ENCODE assay signal across 8 mouse cellular contexts in the genomic region with DNA sequence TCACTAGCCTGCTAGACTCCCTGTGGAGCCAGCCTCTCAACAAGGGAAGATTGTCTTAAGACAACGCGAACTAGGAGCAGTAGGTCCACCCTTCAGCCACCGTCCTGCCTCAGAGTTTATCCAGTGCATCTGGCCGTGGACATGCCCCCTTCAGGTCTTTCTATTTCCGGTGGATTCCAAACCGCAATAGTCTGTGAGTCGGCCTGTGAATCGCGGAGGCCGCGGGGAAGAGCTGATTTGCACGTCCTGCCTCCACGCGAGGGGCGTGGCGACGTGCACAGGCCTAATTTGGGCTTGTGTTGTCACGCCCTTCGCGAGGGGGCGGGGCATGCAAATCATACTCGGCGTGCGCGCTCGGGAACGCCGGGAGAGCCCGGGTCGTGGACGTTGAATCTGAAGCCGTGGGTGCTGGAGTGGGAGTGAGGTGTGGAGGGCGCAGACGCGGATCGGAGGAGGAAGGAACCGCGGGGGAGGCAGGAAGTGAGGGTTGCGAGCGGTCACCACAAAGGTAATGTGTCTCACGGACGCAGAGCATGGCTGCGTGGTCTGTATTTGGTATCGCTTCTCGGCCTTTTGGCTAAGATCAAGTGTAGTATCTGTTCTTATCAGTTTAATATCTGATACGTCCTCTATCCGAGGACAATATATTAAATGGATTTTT. TPM values are rescaled to one million over a fixed set of nuclear protein-coding genes. Genes with fewer than 3 reads are reported as not detected.
DNase-seq lines count a peak whose midpoint lies in the region; ATAC-seq and TF ChIP-seq lines count a peak whose summit lies in the region.

No protein-coding gene starts in this region.

- ATAC-seq in heart, embryonic 13.5 days (ENCODE audit: extremely low read depth, insufficient number of reproducible peaks, low FRiP score, low TSS enrichment), result peak; percentile 95
- ATAC-seq in liver, embryonic 12.5 days, result peak; percentile 89
- peak; percentile 94 for ATAC-seq in stomach, embryonic 15.5 days (ENCODE audit: insufficient read depth, low FRiP score, low read depth)

- no peak for TF ChIP-seq CTCF in C2C12 (IDR thresholded peaks at IDR 0.05; ENCODE audit: control insufficient read depth, insufficient read depth, insufficient read length)
- TF ChIP-seq CTCF in brain, embryonic 14.5 days (IDR thresholded peaks at IDR 0.05; ENCODE audit: borderline replicate concordance, extremely low read depth, insufficient read depth, insufficient read length), result no peak

- H3K9me3 ChIP-seq in erythroblast, embryonic 14.5 days (ENCODE audit: control insufficient read depth, low read length), result no peaks in the 10 kb centered on the region
- H3K9me3 ChIP-seq in heart, embryonic 13.5 days, result no peaks in the 10 kb centered on the region
- no peaks in the 10 kb centered on the region for H3K9me3 ChIP-seq in liver, embryonic 12.5 days (replicated peaks)
- no peaks in the 10 kb centered on the region for H3K9me3 ChIP-seq in stomach, embryonic 15.5 days

- H3K79me2 ChIP-seq in C2C12 (ENCODE audit: control insufficient read depth, insufficient read depth), result no peaks in the 10 kb centered on the region

- peak; percentile 98 for DNase-seq in brain, embryonic 14.5 days (ENCODE audit: low read depth)
- DNase-seq in kidney, postnatal 10 days, result peak; percentile 98
- DNase-seq in natural killer cell, adult 2 months (ENCODE audit: low spot score in 2 of 2), result peak; percentile 96 to 97

- peak overlapping the region; percentile 31 for H3K4me3 ChIP-seq in C2C12 (ENCODE audit: insufficient read depth, poor library complexity, severe bottlenecking)
- H3K4me3 ChIP-seq in erythroblast, embryonic 14.5 days (replicated peaks), result peak overlapping the region; percentile 63
- H3K4me3 ChIP-seq in heart, embryonic 13.5 days, result peak overlapping the region; percentile 55
- H3K4me3 ChIP-seq in liver, embryonic 12.5 days, result peak overlapping the region; percentile 48
- H3K4me3 ChIP-seq in stomach, embryonic 15.5 days (replicated peaks), result peak overlapping the region; percentile 48

- H3K27me3 ChIP-seq in C2C12 (ENCODE audit: control insufficient read depth, insufficient read depth, insufficient read length), result no peaks in the 10 kb centered on the region
- H3K27me3 ChIP-seq in erythroblast, embryonic 14.5 days (ENCODE audit: control insufficient read depth), result no peaks in the 10 kb centered on the region
- no peaks in the 10 kb centered on the region for H3K27me3 ChIP-seq in heart, embryonic 13.5 days (replicated peaks)
- H3K27me3 ChIP-seq in liver, embryonic 12.5 days (replicated peaks), result no peaks in the 10 kb centered on the region
- no peaks in the 10 kb centered on the region for H3K27me3 ChIP-seq in stomach, embryonic 15.5 days (replicated peaks)

- no peaks in the 10 kb centered on the region for H3K36me3 ChIP-seq in C2C12 (ENCODE audit: control insufficient read depth, insufficient read depth)
- H3K36me3 ChIP-seq in erythroblast, embryonic 14.5 days (ENCODE audit: control insufficient read depth), result no peaks in the 10 kb centered on the region
- no peaks in the 10 kb centered on the region for H3K36me3 ChIP-seq in heart, embryonic 13.5 days
- no peaks in the 10 kb centered on the region for H3K36me3 ChIP-seq in liver, embryonic 12.5 days
- H3K36me3 ChIP-seq in stomach, embryonic 15.5 days, result no peaks in the 10 kb centered on the region

- H3K4me2 ChIP-seq in heart, embryonic 13.5 days, result peak overlapping the region; percentile 75
- H3K4me2 ChIP-seq in liver, embryonic 12.5 days, result peak overlapping the region; percentile 81
- peak overlapping the region; percentile 69 for H3K4me2 ChIP-seq in stomach, embryonic 15.5 days

- peak overlapping the region; percentile 93 for H3K9ac ChIP-seq in heart, embryonic 13.5 days
- H3K9ac ChIP-seq in liver, embryonic 12.5 days, result peak overlapping the region; percentile 79
- H3K9ac ChIP-seq in stomach, embryonic 15.5 days, result peak overlapping the region; percentile 73

- H3K79me3 ChIP-seq in C2C12 (ENCODE audit: low read depth), result no peaks in the 10 kb centered on the region

- H3K27ac ChIP-seq in heart, embryonic 13.5 days (replicated peaks), result peak overlapping the region; percentile 98
- H3K27ac ChIP-seq in liver, embryonic 12.5 days, result peak overlapping the region; percentile 91
- H3K27ac ChIP-seq in stomach, embryonic 15.5 days, result peak overlapping the region; percentile 99

- TF ChIP-seq POLR2A in brain, embryonic 14.5 days (IDR thresholded peaks at IDR 0.05; ENCODE audit: borderline replicate concordance, extremely low read depth, insufficient read depth, insufficient read length, poor library complexity, severe bottlenecking), result peak; percentile 71; the same call in 1 of the 2 replicates

- peak overlapping the region; percentile 86 for H3ac ChIP-seq in C2C12 (ENCODE audit: control insufficient read depth, insufficient read length, low read depth)

- WGBS in heart, embryonic 13.5 days, result under 1% methylated on average over 47 of the region's 47 CpGs
- under 1% methylated on average over 46 of the region's 47 CpGs for whole genome bisulfite sequencing in liver, embryonic 12.5 days (ENCODE audit: insufficient replicate concordance)
- under 1% methylated on average over 47 of the region's 47 CpGs for WGBS in stomach, embryonic 15.5 days

- H3K4me1 ChIP-seq in erythroblast, embryonic 14.5 days (ENCODE audit: control insufficient read depth), result peaks cover 22% of the 10 kb centered on the region
- H3K4me1 ChIP-seq in heart, embryonic 13.5 days, result no peaks in the 10 kb centered on the region
- peaks cover 11% of the 10 kb centered on the region for H3K4me1 ChIP-seq in liver, embryonic 12.5 days
- no peaks in the 10 kb centered on the region for H3K4me1 ChIP-seq in stomach, embryonic 15.5 days

TF ChIP-seq in C2C12, 6 proteins besides CTCF, POLR2A, EP300 and RAD21:
- TF ChIP-seq CEBPB (IDR thresholded peaks at IDR 0.05; ENCODE audit: low read depth) (peak; percentile 1), MYOD1 (IDR thresholded peaks at IDR 0.05; ENCODE audit: control insufficient read depth, insufficient read length, low read depth) (no peak)

RNA-seq across cellular contexts. Expression of gene Mreg, which starts 31.7 kb away (rescaled TPM):
- polyA plus RNA-seq in C2C12 (2012; fragmentation: generic; extraction: Trizol), result 1.6 TPM
- 0.61 and 0.79 TPM in 2 replicates for polyA plus RNA-seq in brain, embryonic 14.5 days (2012; rRNA removed)
- 0.01 TPM in 1 of 2 replicates, not detected in the other for polyA plus RNA-seq in erythroblast, embryonic 14.5 days (2012)
- polyA plus RNA-seq in heart, embryonic 13.5 days (2015; fragmentation: Nextera tagmentation; extraction: Ambion mirVana), result 4.0 TPM in 2 replicates
- polyA plus RNA-seq in liver, embryonic 12.5 days (2016; fragmentation: Nextera tagmentation; extraction: Ambion mirVana), result 5.2 and 5.8 TPM in 2 replicates
- 8.5 and 9.7 TPM in 2 replicates for polyA plus RNA-seq in stomach, embryonic 15.5 days (2015; fragmentation: Nextera tagmentation; extraction: Ambion mirVana)

RNA-seq across cellular contexts. Expression of gene Pecr, which starts 40.3 kb away (rescaled TPM):
- polyA plus RNA-seq in C2C12 (2012; fragmentation: generic; extraction: Trizol), result 16.8 TPM
- polyA plus RNA-seq in brain, embryonic 14.5 days (2012; rRNA removed), result 4.5 and 5.0 TPM in 2 replicates
- 0.23 and 0.28 TPM in 2 replicates for polyA plus RNA-seq in erythroblast, embryonic 14.5 days (2012)
- 20.4 and 23.7 TPM in 2 replicates for polyA plus RNA-seq in heart, embryonic 13.5 days (2015; fragmentation: Nextera tagmentation; extraction: Ambion mirVana)
- polyA plus RNA-seq in liver, embryonic 12.5 days (2016; fragmentation: Nextera tagmentation; extraction: Ambion mirVana), result 33.7 and 34.4 TPM in 2 replicates
- polyA plus RNA-seq in stomach, embryonic 15.5 days (2015; fragmentation: Nextera tagmentation; extraction: Ambion mirVana), result 47.1 and 57.3 TPM in 2 replicates

RNA-seq across cellular contexts. Expression of gene Tmem169, which starts 40.4 kb away (rescaled TPM):
- 0.22 TPM for polyA plus RNA-seq in C2C12 (2012; fragmentation: generic; extraction: Trizol)
- 21.4 and 27.8 TPM in 2 replicates for polyA plus RNA-seq in brain, embryonic 14.5 days (2012; rRNA removed)
- not detected in 2 replicates for polyA plus RNA-seq in erythroblast, embryonic 14.5 days (2012)
- 0.33 and 0.35 TPM in 2 replicates for polyA plus RNA-seq in heart, embryonic 13.5 days (2015; fragmentation: Nextera tagmentation; extraction: Ambion mirVana)
- polyA plus RNA-seq in liver, embryonic 12.5 days (2016; fragmentation: Nextera tagmentation; extraction: Ambion mirVana), result 0.49 and 0.62 TPM in 2 replicates
- 3.2 and 3.3 TPM in 2 replicates for polyA plus RNA-seq in stomach, embryonic 15.5 days (2015; fragmentation: Nextera tagmentation; extraction: Ambion mirVana)

Comparison
In these comparisons a context has a peak if more than half of its experiments do, and no peak if none do; other contexts are left out.
1. Peak in every context shown above with its lines: DNase-seq, ATAC-seq, H3K4me3 ChIP-seq and H3K27ac ChIP-seq.